Mouse (Mus musculus) heart, adult 10 weeks (tissue): ENCODE measurements around the gene Smagp. TPM values are rescaled to one million over a fixed set of nuclear protein-coding genes. Genes with fewer than 3 reads are reported as not detected.

Experiments used
- polyA plus RNA-seq: library from polyadenylated mRNA; stranded (reverse); fragments of 350-450 nt; fragmentation: Illumina TruSeq; extraction: RNeasy Lipid Tissue Mini Kit (QIAGEN cat#74804); gene quantifications from one replicate; pipeline ENCODE4 v1.2.3, GENCODE M21; 2014; ENCODE audit warnings: low read depth, low replicate concordance

The Smagp gene
- polyA plus RNA-seq, result 19.5 TPM

GRCm38 (mm10) chr15:100636700-100637501 lies at the start of gene Smagp:
Gene Smagp (minus strand): TSS chr15:100636940.

GRCm38 (mm10) chr15:100669337-100669736 lies 32.6 kb upstream of the Smagp start, which contains the start of gene Bin2:
Gene Bin2 (minus strand): TSS chr15:100669553.

GRCm38 (mm10) chr15:100614996-100615824 lies 21.5 kb downstream of the Smagp start, which contains the start of gene Dazap2:
Gene Dazap2 (plus strand): TSS chr15:100615349.

GRCm38 (mm10) chr15:100599276-100600046 lies 37.3 kb downstream of the Smagp start, which contains the start of gene Pou6f1:
Gene Pou6f1 (minus strand): TSS chr15:100599984.

Other genes with a start within 250 kb of the Smagp start
- gene Gm5475, start 214.8 kb downstream of the Smagp start, polyA plus RNA-seq, result not detected
- 17.3 TPM for gene Slc11a2, start 211.9 kb downstream of the Smagp start, polyA plus RNA-seq
- gene Letmd1, start 167.9 kb downstream of the Smagp start, polyA plus RNA-seq, result 14.9 TPM
- gene Csrnp2, start 141.5 kb downstream of the Smagp start, polyA plus RNA-seq, result 1.5 TPM
- gene Tfcp2, start 84.9 kb downstream of the Smagp start, polyA plus RNA-seq, result 10.7 TPM
- gene Pou6f1, start 37.0 kb downstream of the Smagp start, polyA plus RNA-seq, result 14.8 TPM
- gene Dazap2, start 21.6 kb downstream of the Smagp start, polyA plus RNA-seq, result 237 TPM
- 0.92 TPM for gene Bin2, start 32.6 kb upstream of the Smagp start, polyA plus RNA-seq
- 2.2 TPM for gene Cela1, start 51.0 kb upstream of the Smagp start, polyA plus RNA-seq
- 0.47 TPM for gene Galnt6, start 92.4 kb upstream of the Smagp start, polyA plus RNA-seq
- gene Slc4a8, start 124.8 kb upstream of the Smagp start, polyA plus RNA-seq, result 1.2 TPM
- gene Scn8a, start 232.9 kb upstream of the Smagp start, polyA plus RNA-seq, result 0.50 TPM